Mouse (Mus musculus): ENCODE data around the gene Synj1.

DNA sequence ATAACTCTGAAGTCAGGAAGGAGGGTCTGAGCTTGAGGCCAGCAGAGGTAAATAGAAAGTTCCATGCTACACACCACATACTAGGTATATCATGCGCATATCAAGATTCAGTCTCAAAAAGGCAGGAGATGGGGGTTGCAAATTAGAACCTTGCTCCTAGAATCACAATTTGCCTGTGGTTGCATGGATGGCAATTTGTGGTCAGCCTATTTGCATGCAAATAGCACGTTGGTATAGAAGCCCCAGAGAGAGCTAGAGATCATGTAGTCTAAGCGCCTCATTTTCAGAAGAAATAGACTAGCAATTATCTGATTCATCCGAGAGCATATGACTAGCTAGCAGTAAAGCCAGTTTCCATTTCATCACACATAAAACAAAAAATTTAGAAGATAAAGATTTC, 11.3 kb downstream of the Synj1 start:
- TF ChIP-seq CTCF (IDR thresholded peaks at IDR 0.05; ENCODE audit: extremely low read depth, insufficient read depth, insufficient read length, insufficient replicate concordance) (no peak), POLR2A (IDR thresholded peaks at IDR 0.05; ENCODE audit: low read depth, low read length) (no peak)
